Mouse (Mus musculus): ENCODE measurements around the gene Gng12.

GRCm38 (mm10) chr6:67014679-67015075 is 118.5 kb downstream of the Gng12 start:
- TF ChIP-seq HCFC1 (IDR thresholded peaks at IDR 0.05; ENCODE audit: borderline replicate concordance, insufficient read depth, low read length) = no peak
- no peak for TF ChIP-seq ZC3H11A (IDR thresholded peaks at IDR 0.05; ENCODE audit: borderline replicate concordance, low read depth, low read length)
- TF ChIP-seq MAFK (IDR thresholded peaks at IDR 0.05; ENCODE audit: insufficient read depth, low read depth, low read length) = no peak

Data from ES-E14 (cell line).